Mouse (Mus musculus) frontal cortex, postnatal 36 days (tissue): ENCODE measurements around the gene Nlgn2.

Experiments
- DNase-seq, 2 experiments: peaks; one replicate each; pipeline ENCODE4 v3.0.0; 2022; ENCODE audit warnings: low spot score in 2 of 2

Gene Nlgn2

DNA sequence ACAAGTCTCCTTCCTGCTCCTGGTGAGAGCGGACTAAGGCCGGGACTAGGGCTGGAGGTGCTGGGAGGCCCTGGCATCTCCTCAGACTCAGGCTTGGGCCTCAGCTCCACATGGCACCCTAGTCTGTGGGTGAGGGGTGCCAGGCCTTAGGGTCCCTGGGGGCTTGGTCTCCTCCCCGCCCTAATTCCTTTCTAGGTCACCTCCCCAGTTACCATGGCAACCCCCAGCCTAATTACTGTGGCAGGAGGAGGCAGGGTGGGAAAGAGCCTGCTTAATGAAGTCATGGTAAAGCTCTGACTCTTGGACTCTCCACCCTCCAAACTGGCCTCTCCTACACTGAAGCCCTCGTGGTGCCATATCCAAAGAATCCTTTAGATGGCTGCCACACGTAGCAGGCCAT lies 8.8 kb downstream of the Nlgn2 start:
- DNase-seq = no peak

DNA sequence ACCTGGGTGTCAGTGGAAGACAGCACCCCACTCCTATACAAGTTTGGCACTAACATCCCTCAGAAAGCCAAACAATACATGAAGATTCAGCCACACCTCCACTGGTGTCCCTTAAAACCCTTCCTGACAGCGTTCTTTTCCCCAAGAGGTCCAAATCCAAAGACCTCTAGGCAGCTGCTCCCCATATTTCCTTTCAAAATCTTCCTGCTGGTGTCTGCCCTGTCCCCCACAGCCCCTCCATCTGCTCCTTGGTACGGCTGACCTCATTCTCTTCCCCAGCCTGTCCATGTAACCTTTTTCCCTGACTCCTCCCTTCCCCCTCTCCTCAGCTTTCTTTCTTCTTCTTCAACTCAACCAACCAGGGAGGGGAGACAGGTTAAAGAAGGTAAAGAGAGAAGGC lies 14.1 kb downstream of the Nlgn2 start:
- no peak for DNase-seq

DNA sequence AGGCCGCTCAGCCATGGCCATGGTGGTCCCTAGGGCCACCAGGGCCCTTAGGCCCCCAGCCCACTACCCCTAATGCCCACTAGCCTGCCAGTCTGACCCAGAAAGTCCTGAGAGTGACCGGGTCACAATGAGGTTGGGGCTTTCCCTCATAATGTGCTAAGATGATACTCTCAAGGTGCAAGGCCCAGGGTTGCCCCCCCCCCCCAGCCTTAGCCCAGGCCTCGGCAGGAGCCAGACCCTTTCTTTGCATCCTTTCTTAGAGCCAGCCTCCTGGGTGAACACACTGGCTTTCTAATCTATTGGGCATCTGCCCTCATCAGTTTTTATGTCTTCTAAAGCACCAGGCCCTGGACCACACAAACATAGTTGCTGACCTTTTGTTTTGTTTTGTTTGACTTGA lies 15.5 kb downstream of the Nlgn2 start, which contains the start of gene Spem1:
Gene Spem1 (minus strand): TSS at position 101 of the 400 bp plus-strand sequence.
- no peak for DNase-seq

DNA sequence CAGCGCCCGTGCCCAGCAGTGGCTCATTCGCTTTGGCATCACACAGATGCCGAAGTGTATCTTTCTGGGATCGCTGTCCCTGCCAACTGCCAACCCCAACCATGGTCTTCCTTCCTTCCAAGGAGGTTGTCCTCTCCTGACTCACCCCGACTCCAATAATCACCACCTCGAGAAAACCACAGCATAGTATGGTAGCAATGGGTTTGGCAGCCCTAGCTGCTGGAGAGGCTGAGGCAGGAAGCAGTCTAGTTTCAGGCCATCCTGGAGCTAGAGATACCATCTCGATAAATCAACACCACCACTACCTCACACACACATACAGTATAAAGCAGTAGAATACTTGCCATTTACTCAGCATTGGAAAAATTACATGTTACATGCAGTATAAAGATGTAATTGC lies 18.7 kb downstream of the Nlgn2 start:
- DNase-seq = no peak

DNA sequence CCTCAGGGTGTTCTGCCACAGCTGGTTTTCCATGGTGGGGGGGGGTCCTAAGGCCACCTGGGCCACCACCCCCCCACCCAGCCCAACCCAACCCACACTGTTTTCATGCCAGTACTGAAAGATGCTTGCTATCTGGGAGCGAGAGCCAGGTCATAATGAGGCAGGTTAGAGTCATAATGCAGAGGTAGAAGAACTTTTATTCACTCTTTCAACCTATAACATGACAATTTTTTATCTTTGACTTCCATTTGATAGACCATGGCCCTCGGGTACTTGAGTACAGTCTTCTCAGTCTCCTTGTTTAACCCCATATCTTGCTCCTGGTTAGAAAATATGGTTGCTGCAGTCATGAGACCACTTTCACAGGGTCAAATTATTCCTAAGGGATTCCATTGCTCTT lies 19.2 kb downstream of the Nlgn2 start, which contains the start of gene Spem2:
Gene Spem2 (minus strand): TSS at position 101 of the 400 bp plus-strand sequence.
- DNase-seq = no peak

DNA sequence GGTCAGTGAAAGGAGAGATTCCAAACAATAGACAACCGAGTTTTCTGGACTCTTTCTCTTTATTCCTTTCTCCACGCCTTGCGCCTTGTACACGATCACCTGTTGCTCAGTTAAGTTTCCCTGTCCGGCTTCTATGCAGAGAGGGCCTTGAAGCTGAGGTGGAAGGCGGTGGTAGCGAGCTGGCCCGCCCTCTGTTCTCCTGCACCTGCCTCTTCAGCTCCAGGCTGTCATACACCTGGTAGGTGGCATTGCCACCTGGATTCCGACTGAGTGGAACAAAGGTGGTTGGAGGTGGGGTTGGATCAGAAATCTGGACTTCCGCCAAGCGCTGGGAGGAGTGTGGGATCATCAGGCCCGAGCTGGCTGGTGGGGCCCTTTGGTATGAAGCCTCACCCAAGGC lies 21.1 kb downstream of the Nlgn2 start:
- no peak for DNase-seq

DNA sequence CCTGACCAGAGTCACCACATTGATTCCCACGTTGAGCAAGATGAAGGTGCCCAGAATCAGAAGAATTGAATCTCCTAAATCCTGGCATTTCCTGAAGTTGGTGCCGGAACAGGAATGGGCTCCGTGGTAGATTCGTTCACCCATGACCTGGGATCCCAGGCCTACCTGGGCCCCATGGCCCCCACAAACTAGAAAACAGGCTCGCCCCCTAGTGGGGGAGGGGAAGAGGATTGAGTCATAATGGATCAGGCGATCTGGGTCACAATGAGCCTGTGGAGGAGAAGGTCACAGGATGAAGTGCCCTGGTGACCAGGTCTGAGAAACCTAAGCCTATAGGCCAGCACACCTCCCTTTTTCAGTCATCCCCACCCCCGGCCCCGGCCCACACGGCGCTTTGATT lies 22.4 kb downstream of the Nlgn2 start, which contains the start of gene Gm39566:
Gene Gm39566 (minus strand): TSS at position 144 of the 400 bp plus-strand sequence.
- no peak for DNase-seq

DNA sequence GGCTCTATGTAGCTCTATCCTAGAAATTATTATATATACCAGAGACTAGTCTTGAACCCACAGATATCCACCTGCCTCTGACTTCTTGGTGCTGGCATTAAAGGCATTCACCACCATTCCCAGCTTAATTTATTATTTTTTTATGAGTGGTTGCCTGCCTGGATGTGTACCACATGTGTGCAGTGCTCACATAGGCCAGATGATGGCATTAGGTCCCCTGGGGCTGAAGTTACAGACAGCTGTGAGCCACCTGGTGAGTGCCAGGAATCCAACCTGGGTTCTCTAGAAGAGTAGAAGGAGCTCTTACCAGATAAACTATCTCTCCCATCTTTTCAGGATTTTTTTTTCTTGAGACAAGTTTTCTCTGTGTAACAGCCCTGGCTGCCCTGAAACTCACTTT lies 27.3 kb downstream of the Nlgn2 start:
- no peak for DNase-seq

DNA sequence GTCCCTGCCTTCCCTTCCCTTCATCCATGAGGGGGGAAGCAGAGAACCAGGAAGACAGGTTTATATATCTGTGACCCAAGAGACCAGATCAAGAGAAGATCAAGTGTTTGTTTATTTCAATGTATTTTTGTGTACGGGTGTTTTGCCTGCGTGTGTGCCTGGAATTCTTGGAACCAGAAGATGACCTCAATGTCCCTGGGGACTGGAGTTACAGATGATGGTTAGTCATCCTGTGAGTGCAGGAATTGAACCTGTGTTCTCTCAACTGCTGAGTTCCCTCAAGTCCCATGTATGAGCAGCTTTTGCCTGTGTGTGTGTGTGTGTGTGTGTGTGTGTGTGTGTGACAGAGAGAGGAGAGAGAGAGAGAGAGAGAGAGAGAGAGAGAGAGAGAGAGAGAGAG lies 29.9 kb downstream of the Nlgn2 start:
- no peak for DNase-seq

DNA sequence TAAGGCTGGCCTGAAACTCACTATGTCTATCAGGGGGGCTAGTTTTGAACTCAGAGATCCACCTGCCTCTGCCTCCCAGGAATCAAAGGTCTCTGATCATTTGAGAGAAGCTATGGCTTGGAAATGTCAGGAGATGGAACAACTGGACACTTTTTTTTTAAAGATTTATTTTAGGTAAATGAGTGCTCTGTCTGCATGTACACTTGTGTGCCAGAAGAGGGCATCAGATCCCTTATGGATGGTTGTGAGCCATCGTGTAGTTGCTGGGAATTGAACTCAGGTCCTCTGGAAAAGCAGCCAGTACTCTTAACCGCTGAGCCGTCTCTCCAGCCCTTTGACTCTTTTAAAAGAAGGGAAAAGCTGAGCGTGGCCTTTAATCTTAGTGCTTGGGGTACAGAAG lies 31.2 kb downstream of the Nlgn2 start:
- DNase-seq = no peak

DNA sequence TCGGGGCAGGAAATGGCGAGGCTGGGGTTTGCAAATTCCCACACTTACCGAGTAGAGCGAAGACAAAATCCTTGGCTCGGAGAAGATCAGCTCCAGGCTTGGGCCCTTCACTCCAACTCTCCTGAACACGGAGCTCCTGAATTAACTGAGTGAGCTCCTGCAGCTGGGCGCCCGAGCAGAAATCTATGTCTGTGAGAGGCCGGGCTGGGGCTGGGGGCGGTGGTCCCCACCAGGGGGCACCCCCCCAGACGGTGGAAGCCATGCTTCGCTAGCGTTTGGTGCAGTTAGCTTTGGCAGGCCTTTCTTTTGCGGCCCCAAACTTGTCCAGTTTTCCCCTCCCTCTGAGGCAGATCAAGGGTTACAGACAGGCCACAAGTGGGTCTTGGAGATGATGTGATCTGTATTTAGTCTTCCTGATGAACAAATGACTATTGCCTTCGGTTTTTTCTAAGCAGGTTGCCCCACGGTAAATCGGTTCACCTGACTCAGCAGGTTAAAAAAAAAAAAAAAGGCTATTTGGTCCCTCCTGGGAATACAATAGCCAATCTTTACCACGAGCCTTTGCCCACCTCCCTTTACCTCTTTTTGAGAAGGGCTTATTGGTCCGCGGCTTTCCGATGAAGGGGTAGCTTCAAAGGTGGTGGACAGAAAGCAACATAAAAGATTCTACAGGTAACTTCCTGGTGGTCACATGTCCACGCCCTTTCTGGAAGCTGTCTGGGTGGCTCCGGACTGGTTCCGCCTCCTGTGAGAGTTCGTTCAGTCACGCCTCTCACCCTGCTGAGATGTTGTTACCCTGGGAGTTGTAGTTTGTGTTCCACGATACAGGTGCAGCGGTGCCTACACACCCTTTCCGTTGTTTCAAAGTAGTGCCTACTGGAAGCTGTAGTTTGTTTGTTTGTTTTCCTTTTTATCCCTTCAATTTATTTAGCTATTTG lies 32.3 kb downstream of the Nlgn2 start, which contains the start of gene Tmem102:
Gene Tmem102 (minus strand): TSS at position 653 of the 938 bp plus-strand sequence.
- no peak for DNase-seq

DNA sequence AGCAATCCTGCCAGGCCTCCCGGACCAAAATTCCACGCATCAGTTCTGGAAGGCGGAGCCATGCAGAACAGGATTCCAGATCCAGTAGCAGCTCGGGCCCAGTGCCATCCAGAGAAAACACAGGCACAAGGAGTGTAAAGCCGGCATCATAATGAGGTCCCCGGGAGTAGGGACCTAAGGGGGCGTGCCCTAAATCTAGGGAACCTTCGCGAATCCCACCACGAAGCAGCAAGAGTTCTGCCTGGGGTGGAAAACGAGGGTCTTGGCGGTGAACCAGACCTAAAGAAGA lies 33.0 kb downstream of the Nlgn2 start:
- DNase-seq = no peak

DNA sequence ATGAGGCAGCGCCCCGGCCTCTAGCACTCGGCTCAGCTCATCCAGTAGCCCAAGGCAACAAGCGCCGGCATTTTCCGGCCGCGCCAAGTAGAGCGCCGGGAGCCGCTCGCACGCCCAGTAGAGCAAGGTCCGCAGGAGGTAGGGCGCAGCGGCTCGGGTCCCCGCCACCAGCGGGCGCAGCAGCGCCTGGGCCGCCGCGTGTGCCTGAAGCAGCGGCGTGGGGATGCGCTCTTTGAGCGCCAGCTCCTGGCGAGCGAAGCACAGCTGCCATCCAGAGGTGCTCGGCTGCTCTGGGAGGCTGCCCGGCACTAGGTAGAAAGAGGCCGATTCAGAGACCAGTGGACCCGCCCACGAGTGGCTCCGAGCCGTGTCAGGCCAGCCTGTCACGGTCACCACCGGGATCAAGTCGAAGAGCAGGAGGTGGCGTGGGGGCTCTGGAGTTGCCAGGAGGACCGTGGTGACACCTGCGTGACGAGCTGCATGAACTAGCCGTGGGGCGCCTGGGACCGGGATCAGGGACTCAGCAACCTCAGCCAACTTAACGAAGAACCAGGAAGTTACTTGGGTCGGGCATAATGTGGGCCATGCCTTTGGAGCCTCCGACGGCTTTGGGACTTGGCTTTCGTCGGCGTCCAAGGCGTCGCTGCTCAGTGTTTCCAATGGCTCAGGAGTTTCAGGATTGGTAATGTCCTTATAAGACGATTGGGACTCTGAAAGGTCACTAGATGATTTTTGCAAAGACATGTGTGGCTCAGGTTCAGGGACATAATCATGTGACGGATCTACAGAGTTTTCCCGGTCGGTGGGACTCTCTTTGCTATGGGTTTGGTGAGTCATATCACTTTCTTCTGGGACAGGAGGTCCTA lies 33.6 kb downstream of the Nlgn2 start:
- peak; percentile 64 to 75 for DNase-seq

DNA sequence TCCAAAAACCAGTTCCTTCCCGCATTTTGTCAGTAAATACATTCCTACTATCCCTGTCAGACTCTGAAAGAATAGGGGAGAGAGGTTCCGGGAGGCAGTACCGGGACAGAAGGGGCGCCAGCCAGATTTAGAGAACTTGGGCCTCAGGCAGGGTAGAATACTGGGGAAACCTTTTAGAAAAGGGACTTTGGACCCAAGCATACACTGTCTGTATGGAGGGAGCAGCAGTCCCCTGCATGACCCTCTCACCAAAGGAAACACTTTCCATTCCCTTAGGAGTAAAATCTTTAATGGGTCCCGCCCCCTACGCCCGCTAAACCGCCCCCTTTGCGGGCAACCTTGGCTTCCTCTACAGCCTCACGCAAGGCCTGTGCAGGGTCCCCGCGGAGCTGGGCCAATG lies 34.3 kb downstream of the Nlgn2 start:
- DNase-seq = no peak

DNA sequence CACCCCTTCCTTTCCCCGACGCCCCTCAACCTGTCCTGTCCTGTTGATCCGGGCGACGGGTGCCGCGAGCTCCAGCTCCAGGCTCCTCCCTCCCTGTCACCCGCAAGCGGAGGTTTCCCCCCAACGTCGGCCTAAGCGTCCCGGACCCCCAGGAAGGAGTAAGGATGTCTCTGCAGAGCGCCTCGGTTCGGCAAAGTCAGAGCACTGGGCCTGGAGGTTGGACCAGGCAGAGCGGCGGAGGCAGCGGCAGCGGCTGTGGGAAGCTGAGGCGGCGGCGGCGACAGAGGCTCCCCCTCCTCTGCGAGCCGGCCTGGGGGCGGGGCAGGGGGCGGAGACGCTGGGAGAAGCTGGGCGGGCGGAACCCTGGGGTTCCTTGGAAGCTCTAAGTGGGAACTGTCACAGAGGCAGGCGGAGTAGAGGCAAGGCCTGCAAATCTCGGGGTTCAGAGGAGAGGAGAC lies 34.9 kb downstream of the Nlgn2 start:
- peak; percentile 65 to 86 for DNase-seq

DNA sequence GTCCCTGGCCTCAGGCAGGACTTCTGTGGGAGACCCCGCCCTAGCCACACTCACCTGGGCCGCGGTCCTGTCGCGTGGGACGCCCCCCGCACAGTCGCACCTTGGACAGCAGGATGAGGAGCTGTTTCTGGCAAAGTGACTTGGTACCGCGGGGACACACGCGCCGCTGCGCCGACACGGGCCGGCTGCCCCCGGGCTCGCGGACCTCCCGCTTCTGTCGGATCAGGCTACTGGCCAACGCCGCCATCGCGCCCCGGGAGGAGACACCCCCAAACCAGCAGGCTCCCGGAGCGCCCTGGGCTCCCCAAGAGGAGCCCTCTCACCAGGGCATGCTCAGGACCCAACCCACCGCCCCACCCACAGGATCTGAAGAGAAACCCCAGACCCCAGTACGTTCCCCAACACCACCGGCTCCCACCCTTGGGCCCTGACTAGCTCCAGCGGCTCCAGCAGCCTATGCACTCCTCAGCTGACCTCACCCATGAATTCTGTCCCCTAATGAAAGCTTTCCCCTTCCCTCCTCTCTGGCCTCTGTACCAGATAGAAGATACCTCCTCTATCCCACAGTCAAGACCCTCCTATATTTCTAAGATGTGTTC lies 36.1 kb downstream of the Nlgn2 start, which contains the start of gene Fgf11:
Gene Fgf11 (minus strand): TSS at position 479 of the 599 bp plus-strand sequence.
- DNase-seq = no peak

DNA sequence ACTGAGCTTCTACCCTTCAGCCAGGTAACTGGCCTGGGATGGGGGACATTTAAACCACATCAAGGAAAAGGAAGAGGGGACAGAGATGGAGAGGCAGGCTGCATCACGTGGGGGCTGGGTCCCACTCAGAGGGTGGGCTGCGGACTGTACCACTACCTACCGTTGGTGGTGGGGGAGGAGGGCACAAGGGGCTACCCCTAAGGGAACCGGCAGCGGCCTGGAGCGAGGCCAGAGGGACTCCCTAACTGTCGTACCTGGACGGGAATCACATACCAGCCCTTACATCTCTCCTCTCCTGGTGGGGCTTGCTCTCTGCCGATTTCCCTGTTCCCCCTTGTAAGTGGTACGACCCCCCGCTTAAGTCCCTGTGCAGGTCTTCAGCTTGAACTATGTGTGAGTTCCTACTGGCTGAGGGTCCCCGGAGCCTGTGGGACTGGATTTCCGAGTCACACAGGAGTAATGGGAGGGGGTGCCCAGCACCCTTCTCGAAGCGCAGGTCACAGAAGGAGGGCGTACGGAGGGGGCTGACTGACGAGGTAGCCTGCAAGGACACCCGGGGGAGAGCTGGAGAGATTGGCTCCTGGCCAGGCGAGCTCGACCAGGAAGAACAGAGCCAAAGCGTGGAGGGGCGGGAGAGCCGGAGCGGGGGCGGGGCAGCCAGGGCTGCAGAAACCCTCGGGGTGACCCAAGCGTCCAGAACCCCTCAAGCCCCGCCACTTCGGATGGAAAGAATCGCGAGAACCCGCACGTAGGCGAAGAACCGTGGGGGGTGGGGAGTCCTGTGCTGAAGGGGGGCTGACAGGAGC lies 37.0 kb downstream of the Nlgn2 start:
- DNase-seq = no peak

DNA sequence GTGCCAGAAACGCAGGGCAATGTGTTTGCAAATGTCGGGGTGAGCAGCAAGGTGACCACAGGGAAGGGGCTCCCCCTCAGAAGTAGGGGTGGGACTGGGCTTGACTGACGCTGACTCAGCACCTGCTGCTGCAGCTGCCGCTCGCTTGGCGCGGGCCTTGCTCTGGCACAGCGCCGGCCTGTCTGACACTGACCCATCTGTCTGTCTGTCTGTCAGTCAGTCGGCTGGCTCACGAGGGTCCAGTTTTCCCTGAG lies 37.5 kb downstream of the Nlgn2 start:
- DNase-seq = no peak

DNA sequence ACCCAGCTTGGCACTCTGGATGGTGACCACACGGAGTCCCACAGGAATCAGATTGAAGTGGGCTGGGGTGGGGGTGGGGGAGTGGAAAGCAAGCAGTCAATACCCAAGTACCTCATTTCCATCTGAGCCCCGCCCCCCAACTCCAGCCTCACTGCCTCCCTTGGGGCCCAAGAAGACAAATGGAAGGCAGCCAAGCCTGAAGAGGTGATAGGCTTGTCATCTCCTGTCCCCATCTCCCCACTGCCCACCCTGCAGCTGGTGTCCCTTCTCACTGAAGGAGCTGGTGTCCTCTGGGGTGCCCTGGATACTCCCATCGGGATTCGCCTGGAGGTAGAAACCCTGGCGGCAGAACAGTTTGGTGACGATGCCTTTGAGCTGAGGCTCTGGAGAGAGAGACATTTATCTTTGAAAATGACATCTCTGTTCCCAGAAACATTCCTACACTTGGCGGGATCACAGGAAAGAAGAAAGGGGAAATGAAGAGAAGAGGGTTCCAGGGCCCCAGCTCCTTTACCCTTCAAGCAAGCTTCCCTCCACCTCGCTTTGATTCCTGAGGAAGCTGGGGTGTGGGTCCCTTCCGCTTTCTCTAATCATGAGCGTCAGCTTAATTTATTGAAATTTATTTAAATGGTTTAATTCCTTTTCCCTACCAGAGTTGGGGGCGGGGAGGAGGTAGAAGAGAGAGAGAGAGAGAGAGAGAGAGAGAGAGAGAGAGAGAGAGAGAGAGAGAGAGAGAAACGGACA lies 38.0 kb downstream of the Nlgn2 start:
- DNase-seq = no peak

DNA sequence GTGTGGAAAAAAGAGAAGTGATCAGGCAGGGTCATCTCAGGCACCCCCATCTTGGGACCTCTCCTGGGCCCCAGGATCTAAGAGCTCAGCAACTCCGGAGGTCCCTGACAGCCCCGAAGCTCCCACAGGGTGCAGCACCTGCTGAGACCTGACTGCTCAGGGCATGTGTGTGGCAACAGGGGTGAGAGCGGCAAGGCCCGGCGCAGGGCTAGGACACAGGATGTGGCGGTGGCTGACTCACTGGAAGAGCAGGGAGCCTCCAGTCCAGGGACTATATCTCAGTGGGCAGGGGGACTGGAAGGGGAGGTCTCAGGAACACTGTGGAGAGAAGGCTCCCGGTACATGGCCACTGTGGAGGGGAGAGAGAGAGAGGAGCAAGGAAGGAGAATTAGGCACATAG lies 39.7 kb downstream of the Nlgn2 start:
- no peak for DNase-seq

DNA sequence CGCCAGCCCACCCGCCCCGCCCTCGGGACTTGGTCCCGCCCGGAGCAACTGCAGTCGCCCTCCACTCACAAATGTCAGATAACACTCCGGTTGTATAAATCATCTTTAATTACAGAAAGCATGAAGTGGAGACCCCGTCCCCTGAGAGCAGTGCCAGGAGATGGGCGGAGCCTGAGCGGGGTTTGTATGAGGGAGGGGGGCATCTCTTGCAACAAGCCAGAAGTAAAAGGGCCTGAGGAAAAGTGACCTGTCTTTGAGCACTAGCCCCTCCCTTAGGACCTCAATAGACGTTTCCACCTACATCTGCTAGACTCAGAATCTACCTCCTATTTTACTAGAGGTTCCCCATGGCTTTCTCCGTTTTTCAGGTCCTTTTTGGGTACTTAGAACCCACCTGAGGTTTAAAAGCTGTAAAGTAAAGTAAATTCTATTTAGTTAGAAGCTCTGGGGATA lies 41.6 kb downstream of the Nlgn2 start:
- DNase-seq = no peak
